Mouse (Mus musculus) A20 (cell line): ENCODE measurements at regions not wholly inside any gene's neighbourhood (a gene's known extent, or its start where the extent isn't known, plus 50 kb on each side); places are given as distances from the start of the nearest gene placed in this dataset.
"Not testable (repeated sequence)": the region's sequence is repeated elsewhere in the genome, so short reads cannot be mapped to it uniquely, and the experiment has no call there.

Experiments used
- DNase-seq: peaks from one replicate; pipeline ENCODE4 v3.0.0-alpha.2; 2011; ENCODE audit warnings: low read depth, low spot score

- DNase-seq: no peak
Observed at GRCm38 (mm10) chr7:39727935-39728557, 210.5 kb downstream of the Zfp619 start.

GRCm38 (mm10) chr7:39728930-39729329 is 211.4 kb downstream of the Zfp619 start:
- no peak for DNase-seq

GRCm38 (mm10) chr7:39729723-39730122 is 212.2 kb downstream of the Zfp619 start:
- no peak for DNase-seq

- no peak for DNase-seq
Observed at GRCm38 (mm10) chr7:39732790-39733189, 215.2 kb downstream of the Zfp619 start.

DNA sequence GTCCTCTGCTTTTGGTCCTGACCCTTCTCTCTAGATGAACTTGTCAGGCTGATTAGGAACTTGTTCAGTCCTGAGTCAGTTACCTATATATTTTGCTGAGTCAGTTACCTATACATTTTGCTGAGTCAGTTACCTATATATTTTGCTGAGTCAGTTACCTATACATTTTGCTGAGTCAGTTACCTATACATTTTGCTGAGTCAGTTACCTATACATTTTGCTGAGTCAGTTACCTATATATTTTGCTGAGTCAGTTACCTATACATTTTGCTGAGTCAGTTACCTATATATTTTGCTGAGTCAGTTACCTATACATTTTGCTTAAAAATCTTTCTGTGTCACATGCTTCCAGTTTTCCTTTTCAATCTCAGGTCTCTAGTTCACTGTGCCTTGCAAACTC is 230.8 kb downstream of the Zfp619 start:
- not testable (repeated sequence) for DNase-seq

GRCm38 (mm10) chr7:39750448-39750847 is 232.9 kb downstream of the Zfp619 start:
- no peak for DNase-seq

DNA sequence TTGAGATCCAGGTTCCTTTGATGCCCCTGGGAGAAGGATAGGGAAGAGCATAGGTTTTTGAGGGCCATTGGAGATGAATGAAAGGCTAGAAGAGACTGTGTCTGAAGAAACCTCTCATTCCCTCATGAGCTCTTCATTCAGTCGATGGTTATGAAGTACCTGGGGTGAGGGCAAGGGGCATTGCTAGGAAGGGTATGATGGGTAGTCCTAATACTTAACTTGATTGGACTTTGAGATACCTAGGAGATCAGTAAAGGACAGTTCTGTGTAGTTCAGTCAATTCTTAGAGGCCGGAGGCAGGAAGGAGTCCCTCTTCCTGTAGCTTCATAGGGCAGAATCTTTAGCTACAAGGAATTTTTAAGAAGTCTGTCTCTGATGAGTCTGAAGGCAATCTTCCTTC is 246.8 kb downstream of the Zfp619 start:
- no peak for DNase-seq

DNA sequence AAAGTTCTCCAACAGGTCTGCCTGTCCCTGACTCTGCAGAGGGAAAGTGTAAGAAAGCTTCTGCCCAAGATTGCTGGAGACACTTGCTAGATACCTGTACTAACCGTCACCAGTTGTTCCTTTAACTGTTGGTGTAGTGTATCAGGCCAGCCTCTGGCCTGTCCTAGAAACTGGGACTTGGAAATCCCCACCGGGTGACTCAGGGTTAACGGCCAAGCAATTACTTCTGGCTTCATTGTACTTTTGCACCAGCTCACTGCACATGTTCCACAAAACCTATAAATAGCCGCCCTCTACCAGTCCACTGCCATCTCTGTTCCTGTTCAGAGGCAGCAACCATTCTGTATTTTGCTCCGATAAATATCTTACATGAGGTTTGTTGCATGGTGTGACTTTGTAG is 247.5 kb downstream of the Zfp619 start:
- no peak for DNase-seq

DNA sequence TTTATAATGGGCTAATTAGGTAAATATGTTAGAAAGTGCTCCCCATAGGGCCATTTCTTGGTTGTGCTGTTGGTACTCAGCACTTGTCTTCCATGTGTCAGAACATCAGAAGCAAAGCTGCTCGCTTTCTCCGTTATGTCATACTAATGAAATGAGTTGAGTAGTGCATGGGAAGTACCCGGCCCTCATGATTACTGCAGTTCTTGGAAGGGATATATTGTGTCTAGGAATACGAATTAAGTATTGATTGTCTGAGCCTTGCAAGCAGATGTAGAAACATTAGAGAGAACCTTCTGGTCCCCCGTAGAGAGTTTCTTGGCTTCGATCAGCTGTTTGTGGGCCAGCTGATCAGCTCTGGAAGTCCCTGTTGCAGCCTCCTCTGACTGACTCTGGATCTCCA is 255.7 kb downstream of the Zfp619 start:
- DNase-seq: no peak

DNA sequence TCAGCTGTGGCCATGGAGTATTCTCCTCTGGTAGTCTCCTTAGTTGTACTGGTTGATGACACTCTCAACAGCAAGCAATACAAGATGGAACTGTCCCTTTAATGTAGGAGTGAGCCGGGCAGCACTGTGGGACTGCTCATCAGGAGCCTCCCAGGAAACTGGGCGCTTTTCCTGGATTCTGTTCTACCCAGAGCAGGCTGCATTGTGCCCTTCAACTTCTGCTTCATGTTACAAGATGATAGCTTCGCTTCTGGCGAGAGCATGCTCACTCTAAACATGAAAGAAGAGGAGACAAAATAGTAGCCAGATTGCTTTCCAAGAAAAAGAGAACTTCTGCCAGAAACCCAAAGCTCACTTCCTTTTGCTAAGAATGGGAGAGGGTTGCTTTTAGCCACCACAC is 271.8 kb downstream of the Zfp619 start:
- DNase-seq: no peak

- DNase-seq: no peak
Observed at GRCm38 (mm10) chr7:39789880-39790279, 272.3 kb downstream of the Zfp619 start.

DNA sequence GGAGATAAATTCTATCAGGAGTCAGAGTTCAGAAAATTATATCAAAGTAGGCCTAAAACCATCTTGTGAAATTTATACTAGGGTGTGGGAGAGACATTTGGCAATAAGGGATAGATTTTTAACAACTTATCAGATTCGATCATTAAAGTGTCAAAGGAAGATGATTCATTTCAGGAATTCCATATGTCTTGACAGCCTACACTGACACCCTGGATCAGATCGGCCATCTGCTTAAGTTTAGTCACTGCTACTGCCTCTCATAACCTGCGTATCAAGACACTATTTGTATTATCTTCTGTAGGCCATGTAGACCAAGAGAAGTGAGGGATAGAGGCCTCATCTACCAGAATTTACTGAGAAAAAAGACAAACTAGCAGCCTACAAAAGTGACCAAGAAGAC is 277.2 kb downstream of the Zfp619 start:
- no peak for DNase-seq

- DNase-seq: no peak
Observed at GRCm38 (mm10) chr7:39804276-39804675, 286.7 kb downstream of the Zfp619 start.

DNA sequence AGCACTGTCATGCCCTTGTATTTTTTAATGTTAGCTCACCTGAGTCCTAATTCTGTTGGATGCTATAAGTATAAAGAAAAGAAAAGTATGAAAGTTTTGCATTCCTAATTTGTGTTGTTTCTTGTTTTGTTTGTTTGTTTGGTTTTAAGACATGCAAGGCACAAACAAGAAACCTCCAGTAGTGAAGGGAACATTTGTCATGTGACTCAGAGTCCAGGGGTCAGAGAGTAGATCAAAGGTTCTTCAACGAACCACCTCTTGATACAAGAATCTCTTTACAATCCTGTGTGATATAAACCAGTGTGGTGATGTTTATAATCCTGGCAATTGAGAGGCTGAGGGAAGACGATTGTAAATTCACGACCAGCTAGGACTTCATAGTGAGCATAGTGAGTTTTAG is 300.5 kb downstream of the Zfp619 start:
- DNase-seq: no peak

DNA sequence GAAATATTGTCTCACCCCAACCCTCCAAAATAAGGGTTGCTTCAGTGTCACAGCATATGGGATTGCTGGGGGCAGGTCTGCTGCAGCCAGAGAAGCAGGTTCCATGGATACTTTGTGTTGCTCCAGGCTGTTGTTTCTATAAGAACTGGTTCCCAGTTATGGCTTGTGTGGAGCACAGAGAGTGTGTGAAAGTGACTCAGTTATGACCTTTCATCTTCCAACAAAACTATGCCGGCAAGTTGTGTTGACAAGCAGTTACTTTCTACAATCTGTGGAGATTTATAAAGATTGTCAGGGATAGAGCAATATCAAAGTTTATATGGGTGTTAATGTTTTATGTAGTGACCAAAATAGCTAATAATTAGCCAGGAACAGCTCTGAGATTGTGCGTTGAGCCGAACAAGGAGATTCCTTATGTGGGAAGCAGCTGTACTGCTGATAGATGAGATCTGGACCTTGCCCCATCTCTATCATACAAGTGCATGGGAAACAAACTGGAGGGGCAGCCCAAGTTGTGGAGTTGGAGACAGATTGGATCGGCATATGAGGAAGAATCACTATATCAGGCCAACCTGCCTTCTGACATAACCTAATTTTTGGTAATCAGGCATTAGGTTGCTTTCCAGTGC is 305.1 kb downstream of the Zfp619 start:
- no peak for DNase-seq

- no peak for DNase-seq
Observed at GRCm38 (mm10) chr7:39828378-39828777, 310.8 kb downstream of the Zfp619 start.

GRCm38 (mm10) chr7:39830831-39831230 is 313.3 kb downstream of the Zfp619 start:
- DNase-seq: no peak

DNA sequence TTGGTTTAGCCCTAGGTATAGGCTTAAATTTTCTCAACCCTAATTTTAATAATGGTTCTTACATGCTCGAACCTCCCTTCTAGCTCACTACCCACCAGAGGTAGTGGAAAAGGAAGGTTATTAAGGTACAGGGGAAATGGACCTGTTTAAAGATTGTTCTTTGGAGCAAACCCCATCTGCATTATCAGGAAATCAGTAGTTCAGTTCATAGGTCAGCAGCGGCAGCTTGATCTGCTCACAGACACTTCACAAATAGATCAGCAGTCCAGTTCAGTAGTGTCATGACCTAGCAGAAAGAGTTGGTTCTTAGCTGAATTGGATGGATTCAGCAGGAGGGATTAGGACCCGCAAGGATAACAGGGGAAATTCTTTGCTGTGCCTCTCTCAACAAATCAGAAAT is 324.4 kb downstream of the Zfp619 start:
- DNase-seq: no peak

- DNase-seq: no peak
Observed at GRCm38 (mm10) chr7:39847914-39848782, 330.6 kb downstream of the Zfp619 start.

DNA sequence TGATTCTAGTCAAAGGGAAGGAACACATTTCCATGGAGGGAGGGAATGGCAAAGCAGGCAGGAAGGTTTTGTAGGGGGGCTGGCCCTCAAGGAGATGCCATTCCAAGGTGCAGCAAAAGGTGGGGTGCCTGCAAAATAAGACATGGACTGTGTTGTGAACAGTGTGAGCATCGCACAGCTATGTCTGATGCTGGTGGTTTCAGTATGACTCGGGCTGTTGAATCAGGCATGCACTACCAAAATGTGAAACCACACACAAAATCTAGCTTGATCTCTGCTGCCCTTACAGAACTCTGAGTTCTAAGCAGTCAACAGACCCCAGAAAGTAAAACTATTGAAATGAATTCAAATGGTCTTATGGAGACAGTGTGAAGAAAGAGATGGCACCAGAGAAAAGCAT is 339.7 kb downstream of the Zfp619 start:
- DNase-seq: no peak

DNA sequence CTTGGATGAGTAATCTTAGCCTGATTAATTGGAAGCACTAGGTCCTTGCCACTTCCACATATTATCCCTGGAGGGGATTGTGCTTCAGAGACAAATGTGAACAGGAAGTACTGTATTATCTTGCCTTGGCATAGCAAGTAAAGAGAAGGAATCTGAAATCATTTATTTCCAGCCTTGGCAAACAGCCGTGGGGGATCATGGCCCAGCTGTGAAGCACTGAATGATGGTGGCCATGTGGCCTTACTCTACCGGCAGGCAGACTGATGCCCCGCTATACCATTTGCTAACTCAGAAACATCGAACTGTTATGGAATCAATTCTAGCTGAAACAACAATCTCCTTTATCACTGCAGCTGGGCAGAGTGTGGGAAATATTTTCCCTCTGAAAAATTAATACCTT is 345.3 kb downstream of the Zfp619 start:
- DNase-seq: no peak

- DNase-seq: no peak
Observed at GRCm38 (mm10) chr7:39864130-39864529, 346.6 kb downstream of the Zfp619 start.

DNA sequence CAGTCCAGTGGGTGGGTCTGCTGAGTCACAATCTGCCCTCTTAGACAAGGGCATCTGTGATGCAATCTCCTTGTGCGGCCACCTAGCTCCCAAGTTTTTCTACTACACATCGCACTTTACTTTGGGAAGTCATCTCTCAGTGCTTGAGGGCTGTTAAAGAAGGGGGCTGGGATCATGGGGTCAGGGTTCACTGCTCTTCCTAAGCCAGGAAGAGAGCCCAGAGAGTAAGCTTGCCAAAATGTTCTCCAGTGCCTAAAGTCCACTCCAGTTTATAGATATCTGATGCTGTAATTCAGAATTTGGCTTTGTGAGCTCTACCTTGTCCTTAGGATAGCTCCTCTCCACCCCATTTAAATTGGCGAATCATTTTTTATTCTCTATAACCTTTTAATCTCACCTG is 347.2 kb downstream of the Zfp619 start:
- DNase-seq: no peak
